Mouse (Mus musculus) intestine, embryonic 16.5 days (tissue): ENCODE data around the gene Phtf1. TPM values are rescaled to one million over a fixed set of nuclear protein-coding genes. Genes with fewer than 3 reads are reported as not detected.

ENCODE experiments used
- ATAC-seq: fragments of 200-750 bp; cut with Nextera tagmentation; 2 replicates; pipeline ENCODE4 v1.8.0; 2017; ENCODE audit warnings: moderate TSS enrichment, moderate library complexity
- H3K27ac ChIP-seq: fragments of 300-500 bp; sonication (generic); 2 replicates; pipeline ENCODE4 v1.5.1; 2014; ENCODE audit warnings: mild to moderate bottlenecking, low read length
- H3K27me3 ChIP-seq: fragments of 300-500 bp; sonication (generic); replicated peaks from 2 replicates; pipeline ENCODE4 v1.6.1; 2014; ENCODE audit warnings: low read length, control low read depth, mixed read lengths; ENCODE audit not compliant: control insufficient read depth, insufficient read depth
- H3K36me3 ChIP-seq: fragments of 300-500 bp; sonication (generic); 2 replicates; pipeline ENCODE4 v1.6.1; 2014; ENCODE audit warnings: low read length, control low read depth; ENCODE audit not compliant: control insufficient read depth, insufficient read depth
- H3K4me1 ChIP-seq: fragments of 300-500 bp; sonication (generic); 2 replicates; pipeline ENCODE4 v1.6.1; 2014; ENCODE audit warnings: low read length, control low read depth, mixed read lengths; ENCODE audit not compliant: control insufficient read depth, insufficient read depth
- H3K4me2 ChIP-seq: fragments of 300-500 bp; sonication (generic); 2 replicates; pipeline ENCODE4 v1.6.1; 2014; ENCODE audit warnings: low read depth, low read length, control low read depth
- H3K4me3 ChIP-seq: fragments of 300-500 bp; sonication (generic); 2 replicates; pipeline ENCODE4 v1.5.1; 2014; ENCODE audit warnings: mild to moderate bottlenecking, low read length
- H3K9ac ChIP-seq: fragments of 300-500 bp; sonication (generic); 2 replicates; pipeline ENCODE4 v1.6.1; 2014; ENCODE audit warnings: low read depth, low read length
- H3K9me3 ChIP-seq: fragments of 300-500 bp; sonication (generic); 2 replicates; pipeline ENCODE4 v1.6.1; 2016; ENCODE audit warnings: low read length, control low read depth; ENCODE audit not compliant: control insufficient read depth
- WGBS: fragments of 180-500 bp; shearing (Covaris S2); extraction: QIAGEN DNeasy Blood & Tissue Kit; methylation state at CpG from one replicate; pipeline ENCODE4 v1.1.7; 2014; 5-methylcytosine and 5-hydroxymethylcytosine counted together
- polyA plus RNA-seq: library from polyadenylated mRNA; unstranded; fragments of >200 nt; fragmentation: Nextera tagmentation; extraction: Ambion mirVana; gene quantifications from 2 replicates; pipeline ENCODE4 v1.2.1, GENCODE M21; 2015

Phtf1 gene
- polyA plus RNA-seq, 1 experiment from 2014 or later: 12.7 TPM

GRCm38 (mm10) chr3:103971157-103971556 lies 3.2 kb downstream of the Phtf1 start:
- H3K9me3 ChIP-seq: no peaks in the 10 kb centered on the region
- ATAC-seq: no peak
- H3K4me1 ChIP-seq: peaks cover 12% of the 10 kb centered on the region
- WGBS: 94% methylated on average over 2 of the region's 2 CpGs
- no peak overlapping the region for H3K27ac ChIP-seq
- no peak overlapping the region for H3K4me3 ChIP-seq
- H3K36me3 ChIP-seq: no peaks in the 10 kb centered on the region
- H3K27me3 ChIP-seq: no peaks in the 10 kb centered on the region
- no peak overlapping the region for H3K4me2 ChIP-seq
- no peak overlapping the region for H3K9ac ChIP-seq

GRCm38 (mm10) chr3:103984556-103984955 lies 16.6 kb downstream of the Phtf1 start:
- H3K36me3 ChIP-seq: 0 out of 2 replicates have a peak, but pooled peaks cover 4% of the 10 kb centered on the region
- no peak overlapping the region for H3K4me3 ChIP-seq
- WGBS: 83% methylated on average over 4 of the region's 4 CpGs
- ATAC-seq: no peak
- no peak overlapping the region for H3K4me2 ChIP-seq
- H3K9me3 ChIP-seq: no peaks in the 10 kb centered on the region
- H3K27ac ChIP-seq: no peak overlapping the region
- H3K27me3 ChIP-seq: no peaks in the 10 kb centered on the region
- H3K9ac ChIP-seq: no peak overlapping the region
- no peaks in the 10 kb centered on the region for H3K4me1 ChIP-seq

GRCm38 (mm10) chr3:103985194-103985593 lies 17.3 kb downstream of the Phtf1 start:
- Histone ChIP-seq H3K9ac (no peak overlapping the region), H3K9me3 (no peaks in the 10 kb centered on the region), H3K4me1 (no peaks in the 10 kb centered on the region), H3K27me3 (no peaks in the 10 kb centered on the region), H3K4me2 (no peak overlapping the region), H3K36me3 (0 out of 2 replicates have a peak, but pooled peaks cover 4% of the 10 kb centered on the region), H3K27ac (no peak overlapping the region), H3K4me3 (no peak overlapping the region)
- WGBS: 95% methylated on average over 2 of the region's 2 CpGs
- no peak for ATAC-seq

GRCm38 (mm10) chr3:103987831-103988432 lies 20.0 kb downstream of the Phtf1 start:
- Histone ChIP-seq H3K9me3 (no peaks in the 10 kb centered on the region), H3K27me3 (no peaks in the 10 kb centered on the region), H3K4me2 (no peak overlapping the region), H3K36me3 (0 out of 2 replicates have a peak, but pooled peaks cover 6% of the 10 kb centered on the region), H3K4me3 (no peak overlapping the region), H3K27ac (no peak overlapping the region), H3K9ac (no peak overlapping the region), H3K4me1 (no peaks in the 10 kb centered on the region)
- ATAC-seq: no peak
- 42% methylated on average over 5 of the region's 5 CpGs for whole genome bisulfite sequencing

- ATAC-seq: no peak
- 83% methylated on average over 4 of the region's 4 CpGs for WGBS
- Histone ChIP-seq H3K9ac (no peak overlapping the region), H3K4me2 (no peak overlapping the region), H3K36me3 (0 out of 2 replicates have a peak, but pooled peaks cover 6% of the 10 kb centered on the region), H3K9me3 (no peaks in the 10 kb centered on the region), H3K27me3 (no peaks in the 10 kb centered on the region), H3K4me3 (no peak overlapping the region), H3K27ac (no peak overlapping the region), H3K4me1 (no peaks in the 10 kb centered on the region)
Observed at GRCm38 (mm10) chr3:103989352-103989751, 21.4 kb downstream of the Phtf1 start.

GRCm38 (mm10) chr3:103991271-103991670 lies 23.4 kb downstream of the Phtf1 start:
- WGBS: 90% methylated on average over 3 of the region's 3 CpGs
- H3K36me3 ChIP-seq: 0 out of 2 replicates have a peak, but pooled peaks cover 3% of the 10 kb centered on the region

GRCm38 (mm10) chr3:103998724-103999123 lies 30.8 kb downstream of the Phtf1 start:
- no peaks in the 10 kb centered on the region for H3K36me3 ChIP-seq
- no peak for ATAC-seq
- 95% methylated on average over 4 of the region's 4 CpGs for WGBS

More at GRCm38 (mm10) chr3:103991271-103991670, 23.4 kb downstream of the Phtf1 start:
- no peak overlapping the region for H3K4me3 ChIP-seq
- H3K9me3 ChIP-seq: no peaks in the 10 kb centered on the region
- no peaks in the 10 kb centered on the region for H3K4me1 ChIP-seq
- H3K27ac ChIP-seq: no peak overlapping the region
- H3K9ac ChIP-seq: no peak overlapping the region
- no peak for ATAC-seq
- no peak overlapping the region for H3K4me2 ChIP-seq
- no peaks in the 10 kb centered on the region for H3K27me3 ChIP-seq

GRCm38 (mm10) chr3:104006896-104007466 lies 39.1 kb downstream of the Phtf1 start:
- Histone ChIP-seq H3K9ac (no peak overlapping the region), H3K27ac (no peak overlapping the region), H3K4me1 (no peaks in the 10 kb centered on the region), H3K4me3 (no peak overlapping the region), H3K27me3 (no peaks in the 10 kb centered on the region), H3K4me2 (no peak overlapping the region), H3K36me3 (peaks cover 15% of the 10 kb centered on the region), H3K9me3 (no peaks in the 10 kb centered on the region)
- no peak for ATAC-seq
- 88% methylated on average over 8 of the region's 8 CpGs for WGBS

More at GRCm38 (mm10) chr3:103998724-103999123, 30.8 kb downstream of the Phtf1 start:
- no peaks in the 10 kb centered on the region for H3K9me3 ChIP-seq
- no peak overlapping the region for H3K9ac ChIP-seq
- no peaks in the 10 kb centered on the region for H3K4me1 ChIP-seq
- no peaks in the 10 kb centered on the region for H3K27me3 ChIP-seq
- H3K27ac ChIP-seq: no peak overlapping the region
- no peak overlapping the region for H3K4me3 ChIP-seq
- no peak overlapping the region for H3K4me2 ChIP-seq

GRCm38 (mm10) chr3:104007479-104007878 lies 39.6 kb downstream of the Phtf1 start:
- no peaks in the 10 kb centered on the region for H3K9me3 ChIP-seq
- no peak overlapping the region for H3K9ac ChIP-seq
- H3K4me2 ChIP-seq: no peak overlapping the region
- no peak overlapping the region for H3K27ac ChIP-seq
- 86% methylated on average over 8 of the region's 8 CpGs for WGBS
- no peaks in the 10 kb centered on the region for H3K4me1 ChIP-seq
- no peaks in the 10 kb centered on the region for H3K27me3 ChIP-seq
- ATAC-seq: no peak
- H3K4me3 ChIP-seq: no peak overlapping the region
- H3K36me3 ChIP-seq: peaks cover 15% of the 10 kb centered on the region
